Mouse (Mus musculus) G1E (cell line): ENCODE data around the gene Prpf8.

Experiments used
- CTCF ChIP-seq: IDR thresholded peaks from 2 replicates; pipeline ENCODE4 v1.5.1; 2012; ENCODE audit warnings: low read depth, low read length, inconsistent platforms, mixed read lengths
- GATA1 ChIP-seq: IDR thresholded peaks from 2 replicates; pipeline ENCODE4 v1.6.1; 2012; ENCODE audit warnings: borderline replicate concordance, low read length, inconsistent platforms, mixed read lengths
- GATA2 ChIP-seq: IDR thresholded peaks from 2 replicates; pipeline ENCODE4 v1.6.1; 2012; ENCODE audit warnings: low read depth, low read length, inconsistent platforms, borderline replicate concordance
- POLR2AphosphoS5 ChIP-seq: IDR thresholded peaks from 2 replicates; pipeline ENCODE4 v1.6.1; 2012; ENCODE audit warnings: low read depth, low read length, inconsistent platforms; ENCODE audit not compliant: insufficient replicate concordance

GRCm38 (mm10) chr11:75460844-75461742 is 25.5 kb upstream of the Prpf8 start, which contains the start of gene Tlcd2:
- no peak for TF ChIP-seq CTCF
- TF ChIP-seq GATA1, result no peak
- TF ChIP-seq POLR2AphosphoS5, result no peak
- TF ChIP-seq GATA2, result no peak
